Mouse (Mus musculus) CD4-positive, CD25-positive, alpha-beta regulatory T cell, adult 2 months (primary cell): ENCODE data around the gene Spag17.

Experiments used
- DNase-seq: peaks from one replicate; pipeline ENCODE4 v3.0.0-alpha.2; 2012; ENCODE audit warnings: low read depth, low spot score

The Spag17 gene

GRCm38 (mm10) chr3:100163556-100163955 lies 278.4 kb downstream of the Spag17 start:
- no peak for DNase-seq

DNA sequence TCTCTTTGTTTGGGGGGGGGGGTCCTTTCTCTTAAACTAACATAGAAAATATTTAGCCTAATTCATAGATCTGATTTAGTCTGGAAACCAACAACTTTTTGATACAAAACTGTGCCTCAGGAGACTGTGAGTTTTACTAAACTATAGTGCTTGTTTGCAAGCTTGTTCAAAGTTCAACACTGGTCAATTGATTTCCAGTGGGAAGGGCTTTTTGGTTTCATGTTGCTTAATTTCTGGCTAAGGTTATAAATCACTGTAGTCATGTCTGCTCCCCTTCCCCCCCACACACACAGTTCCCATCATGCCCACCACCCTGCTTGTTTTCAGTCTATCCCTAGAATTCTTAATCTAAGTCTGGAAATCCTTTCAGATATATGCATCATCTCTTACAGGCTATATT lies 279.8 kb downstream of the Spag17 start:
- DNase-seq, result no peak

- DNase-seq, result no peak
Observed at GRCm38 (mm10) chr3:100176031-100176430, 290.8 kb downstream of the Spag17 start.

DNA sequence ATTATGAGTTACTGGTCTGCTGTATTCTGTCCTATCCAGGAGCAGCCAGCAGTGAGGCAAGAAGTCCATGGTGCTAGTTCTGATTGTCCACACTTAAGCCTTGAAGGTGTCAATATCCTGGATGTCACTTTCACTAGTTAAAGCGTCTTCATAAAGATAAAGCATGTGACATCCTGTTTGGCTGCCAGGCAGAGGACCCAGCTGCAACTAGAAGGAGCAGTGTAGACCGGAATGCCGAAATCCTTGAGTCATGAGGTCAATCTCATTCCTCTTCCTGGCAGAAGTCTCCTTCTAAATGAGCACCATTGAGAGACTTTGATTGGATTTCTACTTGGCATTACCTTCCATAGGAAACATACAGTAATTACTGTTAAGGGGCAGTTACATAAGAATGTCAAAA lies 295.3 kb downstream of the Spag17 start:
- no peak for DNase-seq

GRCm38 (mm10) chr3:100189444-100189843 lies 304.2 kb downstream of the Spag17 start:
- DNase-seq, result peak; percentile 61

GRCm38 (mm10) chr3:100189861-100190260 lies 304.7 kb downstream of the Spag17 start:
- no peak for DNase-seq
